Mouse (Mus musculus): Measurements from ENCODE around the gene Slc35e3. TPM values are rescaled to one million over a fixed set of nuclear protein-coding genes. Genes with fewer than 3 reads are reported as not detected.
A peak's percentile ranks its signal among the peaks of the same experiment; 100 is the strongest.
"Not testable (repeated sequence)": the region's sequence is repeated elsewhere in the genome, so short reads cannot be mapped to it uniquely, and the experiment has no call there.

Slc35e3 gene
- polyA plus RNA-seq, 1 experiment = 11.8 TPM

DNA sequence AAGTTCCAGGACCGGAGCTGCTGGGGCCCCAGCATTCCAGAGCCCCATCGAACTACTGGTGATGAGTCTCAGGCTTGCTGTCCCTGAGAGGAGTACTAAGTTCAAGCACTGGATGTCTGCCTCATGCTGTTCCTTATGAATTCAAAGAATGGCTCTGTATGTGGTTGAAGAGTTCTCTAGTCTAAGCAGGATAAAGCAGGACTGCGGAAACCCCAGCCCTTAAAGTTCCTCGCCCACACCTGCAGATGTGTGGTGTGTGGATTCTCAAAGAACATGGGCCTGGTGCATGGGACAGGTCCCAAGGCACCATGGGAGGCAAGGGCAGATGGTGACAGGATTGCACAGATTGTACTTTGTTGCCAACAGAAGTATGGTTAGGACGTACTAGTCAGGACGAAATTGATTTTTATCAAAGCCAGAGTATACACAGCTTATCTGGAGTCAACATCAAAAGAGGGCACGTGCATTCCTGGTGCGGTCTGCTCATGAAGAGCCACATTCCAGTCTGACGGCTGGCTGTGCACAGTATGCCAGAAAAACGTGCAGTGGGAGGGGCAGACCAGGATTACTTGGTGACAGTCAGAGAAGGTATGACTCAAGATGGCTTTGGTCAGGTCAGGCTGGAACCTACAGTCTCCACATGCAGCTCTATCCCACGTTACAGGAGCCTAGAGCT lies 16.9 kb downstream of the Slc35e3 start:
- no peaks in the 10 kb centered on the region for H3K4me1 ChIP-seq (ENCODE audit: control insufficient read depth, insufficient read depth, insufficient read length, low read length)
- no peak overlapping the region for H3K4me3 ChIP-seq (ENCODE audit: insufficient read depth, low read depth, low read length)
- H3K27ac ChIP-seq (replicated peaks; ENCODE audit: low read depth, low read length) = no peak overlapping the region

GRCm38 (mm10) chr10:117728574-117728973 lies 17.6 kb downstream of the Slc35e3 start:
- Histone ChIP-seq H3K27ac (replicated peaks; ENCODE audit: low read depth, low read length) (no peak overlapping the region), H3K4me3 (ENCODE audit: insufficient read depth, low read depth, low read length) (no peak overlapping the region), H3K4me1 (ENCODE audit: control insufficient read depth, insufficient read depth, insufficient read length, low read length) (no peaks in the 10 kb centered on the region)

- Histone ChIP-seq H3K27ac (replicated peaks; ENCODE audit: low read depth, low read length) (no peak overlapping the region), H3K4me3 (ENCODE audit: insufficient read depth, low read depth, low read length) (no peak overlapping the region), H3K4me1 (ENCODE audit: control insufficient read depth, insufficient read depth, insufficient read length, low read length) (no peaks in the 10 kb centered on the region)
These were observed 18.6 kb downstream of the Slc35e3 start for GRCm38 (mm10) chr10:117727518-117728110.

GRCm38 (mm10) chr10:117726888-117727385 lies 19.2 kb downstream of the Slc35e3 start:
- Histone ChIP-seq H3K4me1 (ENCODE audit: control insufficient read depth, insufficient read depth, insufficient read length, low read length) (no peaks in the 10 kb centered on the region), H3K27ac (replicated peaks; ENCODE audit: low read depth, low read length) (no peak overlapping the region), H3K4me3 (ENCODE audit: insufficient read depth, low read depth, low read length) (no peak overlapping the region)

DNA sequence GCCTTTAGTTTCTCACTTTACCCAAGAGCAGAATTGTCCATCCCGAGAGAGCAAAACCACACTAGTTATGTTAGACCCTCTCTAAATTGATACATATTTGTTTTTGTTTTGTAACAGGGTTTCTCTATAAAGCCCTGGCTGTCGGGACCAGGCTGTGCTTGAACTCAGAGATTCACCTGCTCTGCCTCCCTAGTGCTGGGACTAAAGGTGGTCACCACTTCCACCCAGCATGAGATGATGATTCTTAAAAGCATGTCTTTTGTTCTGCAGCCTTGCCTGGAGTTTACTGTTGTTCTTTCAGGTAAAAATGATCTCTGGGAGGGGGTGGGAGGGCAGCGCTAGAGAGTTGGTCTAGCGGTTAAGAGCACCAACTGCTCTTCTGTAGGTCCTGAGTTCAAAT lies 19.8 kb downstream of the Slc35e3 start:
- Histone ChIP-seq H3K4me1 (ENCODE audit: control insufficient read depth, insufficient read depth, insufficient read length, low read length) (no peaks in the 10 kb centered on the region), H3K4me3 (ENCODE audit: insufficient read depth, low read depth, low read length) (no peak overlapping the region), H3K27ac (replicated peaks; ENCODE audit: low read depth, low read length) (no peak overlapping the region)

GRCm38 (mm10) chr10:117725671-117726070 lies 20.5 kb downstream of the Slc35e3 start:
- Histone ChIP-seq H3K27ac (replicated peaks; ENCODE audit: low read depth, low read length) (no peak overlapping the region), H3K4me1 (ENCODE audit: control insufficient read depth, insufficient read depth, insufficient read length, low read length) (no peaks in the 10 kb centered on the region), H3K4me3 (ENCODE audit: insufficient read depth, low read depth, low read length) (no peak overlapping the region)

- Histone ChIP-seq H3K4me3 (ENCODE audit: insufficient read depth, low read depth, low read length) (no peak overlapping the region), H3K4me1 (ENCODE audit: control insufficient read depth, insufficient read depth, insufficient read length, low read length) (no peaks in the 10 kb centered on the region), H3K27ac (replicated peaks; ENCODE audit: low read depth, low read length) (no peak overlapping the region)
These were observed 21.3 kb downstream of the Slc35e3 start for GRCm38 (mm10) chr10:117724804-117725361.

- H3K27ac ChIP-seq (replicated peaks; ENCODE audit: low read depth, low read length) = no peak overlapping the region
- no peak overlapping the region for H3K4me3 ChIP-seq (ENCODE audit: insufficient read depth, low read depth, low read length)
- no peaks in the 10 kb centered on the region for H3K4me1 ChIP-seq (ENCODE audit: control insufficient read depth, insufficient read depth, insufficient read length, low read length)
These were observed 21.9 kb downstream of the Slc35e3 start for GRCm38 (mm10) chr10:117724136-117724718.

- Histone ChIP-seq H3K27ac (replicated peaks; ENCODE audit: low read depth, low read length) (peak overlapping the region; percentile 76), H3K4me1 (ENCODE audit: control insufficient read depth, insufficient read depth, insufficient read length, low read length) (0 out of 2 replicates have a peak, but pooled peaks cover 2% of the 10 kb centered on the region), H3K4me3 (ENCODE audit: insufficient read depth, low read depth, low read length) (no peak overlapping the region)
These were observed 27.7 kb downstream of the Slc35e3 start for GRCm38 (mm10) chr10:117718161-117719119.

GRCm38 (mm10) chr10:117717583-117717982 lies 28.6 kb downstream of the Slc35e3 start:
- Histone ChIP-seq H3K27ac (replicated peaks; ENCODE audit: low read depth, low read length) (peak overlapping the region; percentile 79), H3K4me3 (ENCODE audit: insufficient read depth, low read depth, low read length) (no peak overlapping the region), H3K4me1 (ENCODE audit: control insufficient read depth, insufficient read depth, insufficient read length, low read length) (0 out of 2 replicates have a peak, but pooled peaks cover 2% of the 10 kb centered on the region)

DNA sequence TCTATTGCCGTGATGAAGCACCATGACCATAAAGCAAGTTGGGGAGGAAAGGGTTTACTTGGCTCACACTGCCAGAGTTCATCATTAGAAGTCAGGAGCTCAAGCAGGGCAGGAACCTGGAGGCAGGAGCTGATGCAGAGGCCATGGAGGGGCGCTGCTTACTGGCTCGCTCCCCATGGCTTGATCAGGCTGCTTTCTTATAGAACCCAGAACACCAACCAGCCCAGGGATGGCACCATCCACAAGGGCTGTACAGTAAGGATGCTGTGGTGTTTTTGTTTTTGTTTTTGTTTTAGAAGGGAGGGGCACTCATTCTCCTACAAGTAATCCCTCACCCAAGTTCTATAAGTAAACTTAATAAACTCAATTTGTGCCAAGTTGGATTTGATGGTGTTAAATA lies 29.5 kb downstream of the Slc35e3 start:
- peak overlapping the region; percentile 79 for H3K27ac ChIP-seq (replicated peaks; ENCODE audit: low read depth, low read length)
- no peak overlapping the region for H3K4me3 ChIP-seq (ENCODE audit: insufficient read depth, low read depth, low read length)
- 0 out of 2 replicates have a peak, but pooled peaks cover 2% of the 10 kb centered on the region for H3K4me1 ChIP-seq (ENCODE audit: control insufficient read depth, insufficient read depth, insufficient read length, low read length)

DNA sequence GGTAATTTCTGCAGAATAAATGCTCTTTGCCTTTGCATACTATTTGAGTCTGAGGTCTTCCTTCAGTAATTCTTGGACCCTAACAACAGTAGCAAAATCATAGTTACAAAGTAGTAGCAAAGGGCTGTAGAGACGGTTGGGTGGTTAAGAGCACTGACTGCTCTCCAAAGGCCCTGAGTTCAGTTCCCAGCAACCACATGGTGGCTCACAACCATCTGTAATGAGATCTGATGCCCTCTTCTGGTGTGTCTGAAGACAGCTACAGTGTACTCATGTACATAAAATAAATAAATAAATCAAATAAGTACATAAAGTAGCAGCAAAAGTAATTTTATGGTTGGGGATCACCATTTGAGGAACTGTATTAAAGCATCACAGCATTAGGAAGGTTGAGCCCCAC lies 30.5 kb downstream of the Slc35e3 start:
- not testable (repeated sequence) for H3K27ac ChIP-seq (replicated peaks; ENCODE audit: low read depth, low read length); H3K4me1 ChIP-seq (ENCODE audit: control insufficient read depth, insufficient read depth, insufficient read length, low read length); H3K4me3 ChIP-seq (ENCODE audit: insufficient read depth, low read depth, low read length)

DNA sequence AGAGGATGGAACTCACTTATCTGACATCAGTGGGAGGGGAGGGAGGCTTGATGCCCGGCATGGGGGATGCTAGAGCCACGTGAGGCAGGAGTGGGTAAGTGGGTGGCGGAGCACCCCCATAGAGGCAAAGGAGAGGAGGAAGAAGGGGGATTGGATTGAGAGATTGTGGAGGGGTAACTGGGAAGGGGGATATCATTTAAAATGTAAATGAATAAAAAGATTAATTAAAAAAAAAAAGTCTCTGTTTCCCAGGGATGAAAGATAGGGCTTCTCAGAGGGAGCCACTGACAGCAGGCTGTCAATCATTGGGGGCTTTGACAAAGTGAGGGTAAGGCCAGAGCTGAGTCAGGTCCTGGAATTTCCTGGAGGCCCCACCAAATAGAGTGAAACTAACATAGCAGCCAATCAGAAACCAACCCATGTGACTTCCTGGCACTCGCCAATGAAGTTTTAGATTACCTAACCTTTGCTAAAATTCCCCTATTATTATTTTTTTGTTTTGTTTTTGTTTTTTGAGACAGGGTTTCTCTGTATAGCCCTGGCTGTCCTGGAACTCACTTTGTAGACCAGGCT lies 31.2 kb downstream of the Slc35e3 start:
- no peak overlapping the region for H3K27ac ChIP-seq (replicated peaks; ENCODE audit: low read depth, low read length)
- no peak overlapping the region for H3K4me3 ChIP-seq (ENCODE audit: insufficient read depth, low read depth, low read length)
- 0 out of 2 replicates have a peak, but pooled peaks cover 2% of the 10 kb centered on the region for H3K4me1 ChIP-seq (ENCODE audit: control insufficient read depth, insufficient read depth, insufficient read length, low read length)

DNA sequence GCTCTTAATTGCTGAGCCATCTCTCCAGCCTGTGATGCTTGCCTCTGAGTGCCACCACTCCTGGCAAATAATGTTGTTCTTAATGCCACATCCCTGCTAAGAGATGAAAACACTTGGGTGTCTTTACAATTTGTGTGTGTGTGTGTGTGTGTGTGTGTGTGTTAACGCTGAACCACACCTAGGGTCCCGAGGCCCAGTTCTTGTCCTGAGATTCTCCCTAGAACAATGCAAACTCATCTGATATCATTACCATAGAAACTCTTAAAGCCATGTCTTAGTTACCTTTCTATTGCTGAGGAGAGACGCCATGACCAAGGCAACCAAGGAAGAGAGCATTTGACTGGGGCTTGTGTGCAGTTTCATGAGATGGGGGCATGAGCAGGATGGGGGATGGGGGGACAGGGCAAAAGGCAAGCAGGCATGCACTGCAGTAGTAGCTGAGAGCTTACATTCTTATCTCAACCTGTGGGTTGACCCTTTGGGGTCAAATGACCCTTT lies 32.1 kb downstream of the Slc35e3 start:
- 0 out of 2 replicates have a peak, but pooled peaks cover 2% of the 10 kb centered on the region for H3K4me1 ChIP-seq (ENCODE audit: control insufficient read depth, insufficient read depth, insufficient read length, low read length)
- H3K4me3 ChIP-seq (ENCODE audit: insufficient read depth, low read depth, low read length) = no peak overlapping the region
- no peak overlapping the region for H3K27ac ChIP-seq (replicated peaks; ENCODE audit: low read depth, low read length)
